Mouse (Mus musculus) liver, embryonic 11.5 days (tissue): ENCODE results near the gene Stk25. TPM values are rescaled to one million over a fixed set of nuclear protein-coding genes. Genes with fewer than 3 reads are reported as not detected.

Source experiments
- ATAC-seq: fragments of 200-750 bp; cut with Nextera tagmentation; replicated peaks from 2 replicates; pipeline ENCODE4 v1.8.0; 2017; ENCODE audit warnings: moderate number of reproducible peaks, mild to moderate bottlenecking, moderate TSS enrichment, moderate library complexity; ENCODE audit not compliant: low FRiP score
- DNase-seq: peaks from one replicate; pipeline ENCODE4 v3.0.0-alpha.2; 2017; ENCODE audit warnings: low spot score
- H3K27ac ChIP-seq: fragments of 300-500 bp; sonication (generic); 2 replicates; pipeline ENCODE4 v1.5.1; 2014; ENCODE audit warnings: mild to moderate bottlenecking, low read depth, low read length, control low read depth
- H3K27me3 ChIP-seq: fragments of 300-500 bp; sonication (generic); replicated peaks from 2 replicates; pipeline ENCODE4 v1.6.1; 2014; ENCODE audit warnings: low read length, mixed read lengths; ENCODE audit not compliant: control insufficient read depth, insufficient read depth
- H3K36me3 ChIP-seq: fragments of 300-500 bp; sonication (generic); 2 replicates; pipeline ENCODE4 v1.6.1; 2014; ENCODE audit warnings: mild to moderate bottlenecking, low read length, moderate library complexity, mixed read lengths; ENCODE audit not compliant: control insufficient read depth, insufficient read depth
- H3K4me1 ChIP-seq: fragments of 300-500 bp; sonication (generic); replicated peaks from 2 replicates; pipeline ENCODE4 v1.6.1; 2014; ENCODE audit warnings: low read length, mixed read lengths; ENCODE audit not compliant: control insufficient read depth, insufficient read depth
- H3K4me2 ChIP-seq: fragments of 300-500 bp; sonication (generic); 2 replicates; pipeline ENCODE4 v1.6.1; 2014; ENCODE audit warnings: mild to moderate bottlenecking, control low read depth, moderate library complexity
- H3K4me3 ChIP-seq: fragments of 300-500 bp; sonication (generic); 2 replicates; pipeline ENCODE4 v1.5.1; 2014; ENCODE audit warnings: low read depth, low read length, control low read depth
- H3K9ac ChIP-seq: fragments of 300-500 bp; sonication (generic); 2 replicates; pipeline ENCODE4 v1.6.1; 2014; ENCODE audit warnings: low read depth, low read length, control low read depth
- H3K9me3 ChIP-seq: fragments of 300-500 bp; sonication (generic); 2 replicates; pipeline ENCODE4 v1.6.1; 2016; ENCODE audit warnings: low read length, inconsistent platforms, mixed read lengths; ENCODE audit not compliant: control insufficient read depth
- WGBS: fragments of 180-500 bp; shearing (Covaris S2); extraction: QIAGEN DNeasy Blood & Tissue Kit; methylation state at CpG from one replicate; pipeline ENCODE4 v1.1.7; 2014; 5-methylcytosine and 5-hydroxymethylcytosine counted together
- polyA plus RNA-seq: library from polyadenylated mRNA; unstranded; fragments of >200 nt; fragmentation: Nextera tagmentation; extraction: Ambion mirVana; gene quantifications from 2 replicates; pipeline ENCODE4 v1.2.1, GENCODE M21; 2014

Gene Stk25
- polyA plus RNA-seq, 1 experiment from 2014 or later, result 102 TPM

DNA sequence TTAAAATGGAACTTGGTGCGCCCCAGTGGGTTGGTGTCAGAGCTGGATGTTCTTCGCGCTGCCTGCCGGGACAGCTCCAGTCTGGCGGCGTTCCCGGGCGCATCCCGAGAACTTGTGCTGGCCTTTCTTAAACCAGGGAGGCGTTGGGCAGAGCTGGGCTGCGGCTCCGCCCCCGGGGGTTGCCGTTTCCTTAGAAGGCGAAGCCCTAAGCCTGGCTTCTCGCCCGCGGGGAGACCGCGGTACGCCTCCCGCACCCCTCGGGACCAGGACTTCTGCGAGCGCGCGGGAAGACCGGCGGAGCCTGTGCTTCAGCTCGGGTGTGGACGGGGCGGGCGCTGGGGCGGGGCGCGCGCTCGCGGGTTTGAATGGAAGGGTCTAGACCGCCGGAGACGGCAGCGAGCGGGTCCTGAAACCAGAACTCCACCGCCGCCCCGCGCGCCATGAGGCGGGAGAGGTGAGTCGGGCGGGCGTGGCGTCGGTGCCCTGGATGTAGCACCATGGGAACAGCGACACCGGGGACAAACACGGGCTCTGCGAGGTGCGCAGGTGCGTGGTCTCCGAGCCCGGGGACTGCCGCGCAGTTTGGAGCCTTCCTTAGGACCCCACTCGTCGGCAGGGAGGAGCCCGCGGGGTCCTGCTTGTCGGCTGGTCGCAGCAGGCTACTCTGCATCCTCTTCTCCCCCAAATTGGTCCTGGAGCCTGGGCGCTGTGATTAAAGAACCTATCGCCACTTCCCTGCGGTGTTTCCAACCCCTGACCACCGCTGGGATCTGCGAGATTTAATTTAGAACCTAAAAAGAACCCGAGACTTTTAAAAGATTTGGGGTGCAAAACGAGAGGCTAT is 27.2 kb upstream of the Stk25 start, which contains the start of gene Bok:
Bok (plus strand) TSS at position 260 of the 844 bp plus-strand sequence.
- Histone ChIP-seq H3K9ac (peak within 1 kb of the TSS; percentile 60), H3K27ac (no peak within 1 kb of the TSS), H3K4me1 (peaks cover 7% of the 10 kb centered on the region; the same call in 1 of the 2 replicates), H3K9me3 (no peaks in the 10 kb centered on the region), H3K27me3 (peaks cover 34% of the 10 kb centered on the region), H3K36me3 (no peaks in the 10 kb centered on the region), H3K4me3 (peak within 1 kb of the TSS; percentile 59), H3K4me2 (peak within 1 kb of the TSS; percentile 83)
- ATAC-seq (peak; percentile 23; the same call in 1 of the 2 replicates), DNase-seq (peak; percentile 67)
- under 1% methylated on average over 78 of the region's 78 CpGs for WGBS

DNA sequence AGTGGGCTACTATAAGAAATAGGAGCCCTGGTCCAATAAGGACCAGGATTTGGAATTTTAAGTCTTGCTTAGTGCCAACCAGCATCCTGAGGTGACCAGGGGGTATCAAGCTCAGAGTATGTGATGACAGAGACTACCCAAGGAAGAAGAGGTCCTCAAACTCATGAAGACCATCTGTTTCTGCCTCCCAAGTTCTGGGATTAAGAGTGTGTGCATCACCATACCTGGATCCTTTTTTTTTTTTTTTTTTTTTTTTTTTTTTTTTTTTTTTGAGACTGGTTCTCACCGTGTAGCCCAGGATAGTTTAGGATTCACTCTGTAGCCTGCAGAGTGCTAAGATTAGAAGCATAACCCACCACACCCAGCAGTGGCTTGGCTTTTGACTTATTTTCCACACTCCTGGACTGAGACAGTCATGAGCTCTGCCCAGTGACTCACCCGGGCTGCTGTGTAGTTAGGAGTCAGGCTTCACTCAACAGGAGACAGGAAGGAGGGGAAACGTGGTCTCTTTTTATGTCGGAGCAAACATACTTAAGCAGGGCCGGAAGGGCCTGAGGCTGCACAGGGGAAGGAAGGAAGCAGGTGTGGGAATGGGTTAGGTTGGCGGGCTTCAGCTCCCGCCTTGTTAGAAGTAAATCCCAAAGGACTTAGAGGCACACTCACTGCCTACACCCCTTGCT is 21.6 kb upstream of the Stk25 start:
- 0 out of 2 replicates have a peak, but pooled peaks have one; percentile 31 for ATAC-seq
- Histone ChIP-seq H3K4me1 (no peaks in the 10 kb centered on the region), H3K27me3 (peaks cover 16% of the 10 kb centered on the region), H3K9ac (no peak overlapping the region), H3K36me3 (no peaks in the 10 kb centered on the region), H3K9me3 (no peaks in the 10 kb centered on the region), H3K27ac (no peak overlapping the region), H3K4me2 (no peak overlapping the region), H3K4me3 (no peak overlapping the region)
- no peak for DNase-seq
- WGBS, result 42% methylated on average over 7 of the region's 7 CpGs

GRCm38 (mm10) chr1:93678386-93678785 is 19.9 kb upstream of the Stk25 start:
- Histone ChIP-seq H3K36me3 (no peaks in the 10 kb centered on the region), H3K4me2 (no peak overlapping the region), H3K27ac (no peak overlapping the region), H3K4me1 (no peaks in the 10 kb centered on the region), H3K9me3 (no peaks in the 10 kb centered on the region), H3K4me3 (no peak overlapping the region), H3K27me3 (peaks cover under 1% of the 10 kb centered on the region; the same call in 1 of the 2 replicates), H3K9ac (no peak overlapping the region)
- ATAC-seq, result no peak
- 70% methylated on average over 2 of the region's 2 CpGs for WGBS
- DNase-seq, result no peak

GRCm38 (mm10) chr1:93672682-93673081 is 14.2 kb upstream of the Stk25 start:
- ATAC-seq, result no peak
- no peak for DNase-seq

DNA sequence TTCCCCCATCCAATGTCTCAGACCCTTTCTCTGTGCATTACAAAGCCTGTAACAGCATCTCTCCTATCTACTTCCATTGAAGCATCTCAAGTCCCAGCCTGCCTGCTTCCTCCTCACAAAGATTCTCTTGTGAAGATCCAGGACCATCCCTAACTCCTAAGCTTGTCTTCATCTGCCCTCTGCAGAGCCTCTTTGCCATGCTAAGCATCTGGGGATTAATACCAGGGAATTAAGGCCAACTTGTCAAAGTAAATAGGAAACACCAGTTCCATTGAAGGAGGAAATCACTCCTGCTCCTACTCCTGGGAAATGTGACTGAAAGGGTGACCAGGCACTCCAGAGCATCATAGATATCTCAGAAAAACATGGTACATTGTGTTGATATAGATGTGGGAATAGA is 11.5 kb upstream of the Stk25 start:
- no peaks in the 10 kb centered on the region for H3K27me3 ChIP-seq
- no peak overlapping the region for H3K4me3 ChIP-seq
- H3K4me1 ChIP-seq, result peaks cover 14% of the 10 kb centered on the region
- no peaks in the 10 kb centered on the region for H3K36me3 ChIP-seq
- ATAC-seq (no peak), DNase-seq (no peak)
- no peak overlapping the region for H3K9ac ChIP-seq
- H3K9me3 ChIP-seq, result no peaks in the 10 kb centered on the region
- no peak overlapping the region for H3K4me2 ChIP-seq
- no peak overlapping the region for H3K27ac ChIP-seq

More at GRCm38 (mm10) chr1:93672682-93673081, 14.2 kb upstream of the Stk25 start:
- Histone ChIP-seq H3K9ac (no peak overlapping the region), H3K4me2 (no peak overlapping the region), H3K4me3 (no peak overlapping the region), H3K4me1 (peaks cover 6% of the 10 kb centered on the region), H3K27ac (no peak overlapping the region), H3K36me3 (no peaks in the 10 kb centered on the region), H3K27me3 (no peaks in the 10 kb centered on the region), H3K9me3 (no peaks in the 10 kb centered on the region)
- 81% methylated on average over 5 of the region's 5 CpGs for WGBS

DNA sequence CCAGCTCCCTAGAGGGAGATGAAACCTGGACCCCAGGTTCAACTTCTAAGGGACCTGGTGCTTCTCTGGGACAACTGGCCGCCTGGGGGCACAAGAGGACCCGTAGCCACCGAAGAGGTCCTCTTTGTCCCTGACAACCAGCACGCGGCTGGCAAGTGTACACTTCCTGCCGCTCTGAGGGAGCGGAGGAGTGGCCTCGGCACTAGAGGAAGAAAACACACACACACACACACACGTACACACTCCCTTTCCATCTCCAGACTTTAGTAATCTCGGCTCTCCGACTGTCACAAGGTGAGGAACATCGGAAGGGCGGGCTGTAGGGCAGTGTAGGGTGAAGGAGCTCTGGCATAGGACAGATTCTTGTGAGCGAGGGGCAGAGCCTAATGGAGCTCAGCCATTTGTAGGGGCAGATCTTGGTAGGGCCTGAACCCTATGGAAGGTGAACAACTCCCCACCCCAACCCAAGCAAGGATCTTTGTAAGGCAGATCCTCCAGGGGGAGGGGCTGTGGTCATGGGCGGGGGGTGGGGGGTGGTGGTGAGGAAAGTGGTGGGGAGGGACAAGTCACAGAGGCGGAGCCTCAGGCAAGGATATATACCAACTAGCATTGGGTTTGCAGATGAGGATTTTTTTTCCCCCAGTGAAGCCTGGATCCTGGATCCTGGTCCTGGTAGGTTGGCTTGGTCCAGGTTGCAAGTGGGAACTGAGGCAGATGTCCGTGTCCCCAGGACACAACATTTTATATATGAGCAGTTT is 10.5 kb upstream of the Stk25 start:
- DNase-seq (peak; percentile 77), ATAC-seq (peak; percentile 84)
- WGBS, result 8% methylated on average over 17 of the region's 17 CpGs
- peak overlapping the region; percentile 43 for H3K4me3 ChIP-seq
- no peaks in the 10 kb centered on the region for H3K9me3 ChIP-seq
- no peaks in the 10 kb centered on the region for H3K27me3 ChIP-seq
- no peaks in the 10 kb centered on the region for H3K36me3 ChIP-seq
- H3K9ac ChIP-seq, result peak overlapping the region; percentile 41
- peak overlapping the region; percentile 70 for H3K4me2 ChIP-seq
- H3K27ac ChIP-seq, result no peak overlapping the region
- H3K4me1 ChIP-seq, result peaks cover 14% of the 10 kb centered on the region

- 21% methylated on average over 13 of the region's 13 CpGs for WGBS
- peak; percentile 63 for DNase-seq
- peak overlapping the region; percentile 70 for H3K4me2 ChIP-seq
- H3K36me3 ChIP-seq, result no peaks in the 10 kb centered on the region
- 0 out of 2 replicates have a peak overlapping the region, but pooled peaks have one; percentile 4 for H3K27ac ChIP-seq
- no peaks in the 10 kb centered on the region for H3K9me3 ChIP-seq
- peak; percentile 66 for ATAC-seq
- H3K4me3 ChIP-seq, result 0 out of 2 replicates have a peak overlapping the region, but pooled peaks have one; percentile 7
- H3K27me3 ChIP-seq, result no peaks in the 10 kb centered on the region
- H3K4me1 ChIP-seq, result peaks cover 14% of the 10 kb centered on the region
- no peak overlapping the region for H3K9ac ChIP-seq
Measured at GRCm38 (mm10) chr1:93667760-93668400, 9.4 kb upstream of the Stk25 start.

DNA sequence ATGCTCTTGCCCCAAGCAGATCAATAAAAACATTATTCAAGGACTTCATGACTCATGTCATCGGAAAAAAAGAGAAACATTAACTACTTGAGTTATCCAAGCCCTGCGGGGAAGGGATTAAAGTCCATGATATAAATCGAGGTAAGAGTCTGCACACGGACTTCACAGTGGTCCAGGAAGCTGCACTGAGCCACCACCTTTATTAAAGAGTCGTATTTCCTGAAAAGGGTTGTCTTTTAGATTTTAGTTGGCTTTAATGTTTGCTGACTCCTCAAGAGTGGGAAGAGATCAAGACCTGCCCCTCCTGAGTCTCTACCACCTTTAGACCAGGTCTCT is 1.5 kb downstream of the Stk25 start:
- no peak overlapping the region for H3K4me2 ChIP-seq
- no peak overlapping the region for H3K9ac ChIP-seq
- H3K4me1 ChIP-seq, result no peaks in the 10 kb centered on the region
- no peaks in the 10 kb centered on the region for H3K27me3 ChIP-seq
- DNase-seq (no peak), ATAC-seq (no peak)
- no peaks in the 10 kb centered on the region for H3K9me3 ChIP-seq
- 75% methylated on average over 5 of the region's 5 CpGs for WGBS
- no peaks in the 10 kb centered on the region for H3K36me3 ChIP-seq
- H3K27ac ChIP-seq, result no peak overlapping the region
- no peak overlapping the region for H3K4me3 ChIP-seq
